Mouse (Mus musculus) hindbrain, embryonic 11.5 days (tissue): ENCODE data around the gene Exosc6. TPM values are rescaled to one million over a fixed set of nuclear protein-coding genes. Genes with fewer than 3 reads are reported as not detected.

Experiments used
- ATAC-seq: fragments of 200-750 bp; cut with Nextera tagmentation; 2 replicates; pipeline ENCODE4 v1.8.0; 2017; ENCODE audit warnings: mild to moderate bottlenecking, moderate TSS enrichment, moderate library complexity; ENCODE audit not compliant: low FRiP score
- DNase-seq: peaks from one replicate; pipeline ENCODE4 v3.0.0-alpha.2; 2015; ENCODE audit warnings: low spot score
- H3K27ac ChIP-seq: fragments of 300-500 bp; sonication (generic); 2 replicates; pipeline ENCODE4 v1.5.1; 2014; ENCODE audit warnings: mild to moderate bottlenecking, low read depth, low read length
- H3K27me3 ChIP-seq: fragments of 300-500 bp; sonication (generic); 2 replicates; pipeline ENCODE4 v1.6.1; 2014; ENCODE audit warnings: mild to moderate bottlenecking, low read length, moderate library complexity, mixed read lengths; ENCODE audit not compliant: control insufficient read depth, insufficient read depth
- H3K36me3 ChIP-seq: fragments of 300-500 bp; sonication (generic); 2 replicates; pipeline ENCODE4 v1.6.1; 2014; ENCODE audit warnings: mild to moderate bottlenecking, low read length, moderate library complexity, mixed read lengths; ENCODE audit not compliant: control insufficient read depth, insufficient read depth
- H3K4me1 ChIP-seq: fragments of 300-500 bp; sonication (generic); replicated peaks from 2 replicates; pipeline ENCODE4 v1.6.1; 2014; ENCODE audit warnings: low read length, mixed read lengths; ENCODE audit not compliant: control insufficient read depth, insufficient read depth
- H3K4me2 ChIP-seq: fragments of 300-500 bp; sonication (generic); replicated peaks from 2 replicates; pipeline ENCODE4 v1.6.1; 2014; ENCODE audit warnings: mild to moderate bottlenecking, low read depth, low read length
- H3K4me3 ChIP-seq: fragments of 300-500 bp; sonication (generic); 2 replicates; pipeline ENCODE4 v1.5.1; 2014; ENCODE audit warnings: low read depth, low read length
- H3K9ac ChIP-seq: fragments of 300-500 bp; sonication (generic); 2 replicates; pipeline ENCODE4 v1.6.1; 2014; ENCODE audit warnings: low read depth, low read length
- H3K9me3 ChIP-seq: fragments of 300-500 bp; sonication (generic); 2 replicates; pipeline ENCODE4 v1.6.1; 2016; ENCODE audit warnings: low read length; ENCODE audit not compliant: control insufficient read depth
- whole genome bisulfite sequencing: fragments of 180-500 bp; shearing (Covaris S2); extraction: QIAGEN DNeasy Blood & Tissue Kit; methylation state at CpG from one replicate; pipeline ENCODE4 v1.1.7; 2014; 5-methylcytosine and 5-hydroxymethylcytosine counted together
- polyA plus RNA-seq: library from polyadenylated mRNA; unstranded; fragments of >200 nt; fragmentation: Nextera tagmentation; extraction: Ambion mirVana; gene quantifications from 2 replicates; pipeline ENCODE4 v1.2.1, GENCODE M21; 2014

Exosc6 gene
- polyA plus RNA-seq, 1 experiment from 2014 or later: 15.0 TPM

DNA sequence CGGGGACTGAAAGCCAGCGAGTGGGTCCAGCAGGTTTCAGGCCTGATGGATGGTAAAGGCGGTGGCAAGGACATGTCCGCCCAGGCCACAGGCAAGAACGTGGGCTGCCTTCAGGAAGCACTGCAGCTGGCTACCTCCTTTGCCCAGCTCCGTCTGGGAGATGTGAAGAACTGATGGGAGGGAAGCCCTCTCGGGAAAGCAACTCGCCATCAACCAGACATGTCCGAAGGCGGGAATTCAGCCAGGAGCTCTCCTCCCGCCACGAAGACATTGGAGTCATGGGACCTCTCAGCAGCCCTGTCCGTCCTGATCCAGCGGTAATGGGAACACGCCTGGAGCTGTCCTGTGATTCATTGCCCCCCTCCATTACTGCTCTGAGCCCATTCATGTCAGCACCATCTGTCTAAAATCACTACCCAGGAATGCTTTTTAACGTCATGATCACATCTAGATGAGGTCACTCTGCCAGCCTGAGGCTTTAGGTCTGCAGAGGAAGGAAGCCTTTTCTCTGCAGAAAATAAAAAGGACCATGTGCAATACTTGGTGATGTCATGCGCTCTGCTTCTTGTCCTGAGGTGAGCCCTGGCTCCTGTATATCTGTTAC is 1.0 kb upstream of the Exosc6 start:
- H3K4me3 ChIP-seq: no peak overlapping the region
- no peaks in the 10 kb centered on the region for H3K27me3 ChIP-seq
- DNase-seq: no peak
- 92% methylated on average over 17 of the region's 17 CpGs for WGBS
- H3K36me3 ChIP-seq: peaks cover 26% of the 10 kb centered on the region
- H3K4me2 ChIP-seq: no peak overlapping the region
- no peak overlapping the region for H3K27ac ChIP-seq
- no peaks in the 10 kb centered on the region for H3K9me3 ChIP-seq
- H3K4me1 ChIP-seq: peaks cover 8% of the 10 kb centered on the region
- H3K9ac ChIP-seq: no peak overlapping the region
- ATAC-seq: no peak

DNA sequence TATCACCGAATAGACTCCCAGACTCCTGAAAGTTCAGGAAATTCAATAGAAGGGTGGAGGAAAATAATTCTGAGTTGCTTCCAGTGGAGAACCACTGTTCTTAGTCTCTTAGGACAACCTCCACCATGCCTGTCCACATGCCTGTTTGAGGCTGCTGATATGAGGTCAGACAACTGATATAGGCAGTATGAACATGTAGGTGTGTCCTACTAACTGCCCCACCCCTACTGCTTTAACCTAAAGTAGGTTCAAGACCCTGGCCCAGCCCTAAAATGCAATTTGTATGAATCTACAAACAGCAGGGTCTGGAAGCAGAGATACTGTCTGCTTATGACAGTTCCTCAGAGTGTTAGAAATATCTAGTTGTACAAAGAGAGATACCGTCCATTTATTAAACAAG is 478 bp upstream of the Exosc6 start:
- H3K27ac ChIP-seq: no peak overlapping the region
- DNase-seq (no peak), ATAC-seq (peak; percentile 31)
- no peak overlapping the region for H3K4me2 ChIP-seq
- H3K4me3 ChIP-seq: no peak overlapping the region
- peaks cover 8% of the 10 kb centered on the region for H3K4me1 ChIP-seq
- no peak overlapping the region for H3K9ac ChIP-seq
- WGBS: 64% methylated on average over 2 of the region's 2 CpGs
- peaks cover 21% of the 10 kb centered on the region for H3K36me3 ChIP-seq
- no peaks in the 10 kb centered on the region for H3K27me3 ChIP-seq
- H3K9me3 ChIP-seq: no peaks in the 10 kb centered on the region

DNA sequence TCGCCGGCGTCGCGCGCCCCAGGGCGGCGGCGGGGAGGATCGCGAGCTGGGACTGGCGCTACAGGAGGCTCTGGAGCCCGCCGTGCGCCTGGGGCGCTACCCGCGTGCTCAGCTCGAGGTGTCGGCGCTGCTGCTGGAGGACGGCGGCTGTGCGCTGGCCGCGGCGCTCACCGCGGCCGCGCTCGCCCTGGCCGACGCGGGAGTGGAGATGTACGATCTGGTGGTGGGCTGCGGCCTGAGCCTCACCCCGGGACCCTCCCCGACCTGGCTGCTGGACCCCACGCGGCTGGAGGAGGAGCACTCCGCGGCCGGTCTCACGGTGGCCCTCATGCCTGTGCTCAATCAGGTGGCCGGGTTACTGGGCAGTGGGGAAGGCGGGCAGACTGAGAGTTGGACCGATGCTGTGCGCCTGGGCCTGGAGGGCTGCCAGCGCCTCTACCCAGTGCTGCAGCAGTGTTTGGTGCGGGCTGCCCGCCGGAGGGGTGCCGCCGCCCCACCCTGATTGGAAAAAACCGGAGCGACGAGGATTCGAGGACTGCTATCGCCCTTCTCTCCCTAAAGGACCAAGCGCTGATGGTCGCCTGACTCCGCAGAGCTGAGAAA is 653 bp downstream of the Exosc6 start:
- peak overlapping the region; percentile 38 for H3K27ac ChIP-seq
- H3K27me3 ChIP-seq: no peaks in the 10 kb centered on the region
- peaks cover 20% of the 10 kb centered on the region for H3K36me3 ChIP-seq
- WGBS: 1% methylated on average over 53 of the region's 63 CpGs
- H3K9ac ChIP-seq: peak overlapping the region; percentile 85
- DNase-seq (peak; percentile 19), ATAC-seq (peak; percentile 57)
- H3K4me3 ChIP-seq: peak overlapping the region; percentile 98
- H3K4me2 ChIP-seq: peak overlapping the region; percentile 88
- H3K9me3 ChIP-seq: no peaks in the 10 kb centered on the region
- peaks cover 8% of the 10 kb centered on the region for H3K4me1 ChIP-seq

- H3K9me3 ChIP-seq: no peaks in the 10 kb centered on the region
- WGBS: 73% methylated on average over 2 of the region's 2 CpGs
- no peak overlapping the region for H3K9ac ChIP-seq
- H3K4me1 ChIP-seq: peaks cover 8% of the 10 kb centered on the region
- H3K36me3 ChIP-seq: peaks cover 11% of the 10 kb centered on the region
- no peak for ATAC-seq
- no peaks in the 10 kb centered on the region for H3K27me3 ChIP-seq
- no peak for DNase-seq
- H3K4me2 ChIP-seq: no peak overlapping the region
- no peak overlapping the region for H3K27ac ChIP-seq
- no peak overlapping the region for H3K4me3 ChIP-seq
Observed at GRCm38 (mm10) chr8:111058946-111059572, 2.9 kb downstream of the Exosc6 start.

DNA sequence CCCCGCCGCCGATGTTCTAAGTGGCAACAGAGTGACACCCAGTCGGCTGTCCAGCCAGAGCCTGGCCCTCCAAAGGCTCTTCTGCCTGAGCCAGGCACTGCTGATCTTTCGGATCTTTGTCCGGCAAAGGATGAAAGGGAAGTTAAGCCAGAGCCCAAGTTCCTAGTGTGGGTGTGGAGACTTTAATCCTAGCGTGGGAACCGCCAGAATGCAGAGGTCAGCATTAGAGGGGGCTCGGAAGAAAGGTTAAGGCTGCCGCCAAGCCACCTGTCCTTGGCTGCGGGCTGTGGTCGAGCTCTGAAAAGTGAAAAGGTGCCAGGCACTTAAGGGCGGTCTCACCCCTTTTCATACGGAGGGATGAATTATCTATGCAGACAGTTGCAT is 5.5 kb downstream of the Exosc6 start:
- WGBS: under 1% methylated on average over 13 of the region's 14 CpGs
- H3K9me3 ChIP-seq: no peaks in the 10 kb centered on the region
- no peak for DNase-seq

GRCm38 (mm10) chr8:111062072-111062757 is 6.1 kb downstream of the Exosc6 start:
- H3K4me3 ChIP-seq: peak overlapping the region; percentile 68
- H3K27me3 ChIP-seq: no peaks in the 10 kb centered on the region
- peak overlapping the region; percentile 61 for H3K4me2 ChIP-seq
- H3K27ac ChIP-seq: peak overlapping the region; percentile 40; the same call in 1 of the 2 replicates
- peaks cover 4% of the 10 kb centered on the region; the same call in 1 of the 2 replicates for H3K4me1 ChIP-seq
- ATAC-seq (peak; percentile 93), DNase-seq (peak; percentile 95)
- no peaks in the 10 kb centered on the region for H3K36me3 ChIP-seq
- H3K9ac ChIP-seq: peak overlapping the region; percentile 70
- H3K9me3 ChIP-seq: no peaks in the 10 kb centered on the region
- under 1% methylated on average over 27 of the region's 27 CpGs for WGBS

More for the DNA sequence above, 5.5 kb downstream of the Exosc6 start:
- Histone ChIP-seq H3K36me3 (no peaks in the 10 kb centered on the region), H3K4me1 (peaks cover 8% of the 10 kb centered on the region), H3K4me2 (peak overlapping the region; percentile 61), H3K4me3 (peak overlapping the region; percentile 68), H3K27me3 (no peaks in the 10 kb centered on the region), H3K27ac (peak overlapping the region; percentile 14; the same call in 1 of the 2 replicates), H3K9ac (peak overlapping the region; percentile 70)
- ATAC-seq: peak; percentile 19; the same call in 1 of the 2 replicates

DNA sequence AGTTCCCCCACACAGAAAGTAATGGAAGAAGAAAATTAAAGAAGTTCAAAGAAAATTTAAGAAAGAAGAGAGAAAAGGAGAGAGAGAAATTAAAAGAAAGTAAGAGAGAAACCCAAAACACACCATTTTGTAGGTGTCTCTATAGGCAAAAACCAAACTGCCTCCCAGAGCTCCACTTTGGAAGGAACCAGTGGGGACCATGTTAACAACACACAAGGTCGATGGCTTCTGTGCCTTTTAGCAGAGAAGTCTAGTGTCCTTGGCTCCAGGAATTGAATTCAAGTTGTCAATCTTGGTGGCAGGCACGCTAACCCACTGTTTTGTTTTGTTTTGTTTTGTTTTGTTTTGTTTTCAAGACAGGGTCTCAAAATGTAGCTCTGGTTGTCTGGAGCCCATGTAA is 6.8 kb downstream of the Exosc6 start:
- Histone ChIP-seq H3K4me2 (peak overlapping the region; percentile 15; the same call in 1 of the 2 replicates), H3K36me3 (no peaks in the 10 kb centered on the region), H3K4me1 (no peaks in the 10 kb centered on the region), H3K4me3 (peak overlapping the region; percentile 68; the same call in 1 of the 2 replicates), H3K9ac (no peak overlapping the region), H3K27me3 (no peaks in the 10 kb centered on the region), H3K27ac (no peak overlapping the region), H3K9me3 (no peaks in the 10 kb centered on the region)
- no peak for ATAC-seq
- DNase-seq: no peak
- WGBS: 51% methylated on average over 2 of the region's 2 CpGs

GRCm38 (mm10) chr8:111066308-111066707 is 10.2 kb downstream of the Exosc6 start:
- H3K27me3 ChIP-seq: no peaks in the 10 kb centered on the region
- H3K4me1 ChIP-seq: no peaks in the 10 kb centered on the region
- WGBS: 83% methylated on average over 4 of the region's 4 CpGs
- no peak overlapping the region for H3K4me2 ChIP-seq
- H3K4me3 ChIP-seq: no peak overlapping the region
- no peak for ATAC-seq
- H3K36me3 ChIP-seq: no peaks in the 10 kb centered on the region
- H3K9ac ChIP-seq: no peak overlapping the region
- no peak for DNase-seq
- no peak overlapping the region for H3K27ac ChIP-seq
- no peaks in the 10 kb centered on the region for H3K9me3 ChIP-seq
